Mouse (Mus musculus) ES-E14 (cell line): ENCODE measurements around the gene Rfx6.

Experiments
- CHD2 ChIP-seq: IDR thresholded peaks from 2 replicates; pipeline ENCODE4 v1.6.1; 2014; ENCODE audit warnings: mild to moderate bottlenecking, low read depth, low read length, inconsistent platforms
- MAFK ChIP-seq: IDR thresholded peaks from 2 replicates; pipeline ENCODE4 v1.6.1; 2014; ENCODE audit warnings: mild to moderate bottlenecking, low read depth, low read length, inconsistent platforms; ENCODE audit not compliant: insufficient read depth
- ZC3H11A ChIP-seq: IDR thresholded peaks from 2 replicates; pipeline ENCODE4 v1.6.1; 2012; ENCODE audit warnings: low read depth, mild to moderate bottlenecking, inconsistent platforms, low read length, borderline replicate concordance

- TF ChIP-seq ZC3H11A: no peak
- TF ChIP-seq CHD2: no peak
- peak; percentile 53; the same call in 1 of the 2 replicates for TF ChIP-seq MAFK
Observed at GRCm38 (mm10) chr10:51761436-51761835, 83.9 kb downstream of the Rfx6 start.
